Mouse (Mus musculus): Measurements from ENCODE around the gene Clcc1. TPM values are rescaled to one million over a fixed set of nuclear protein-coding genes. Genes with fewer than 3 reads are reported as not detected.
A peak's percentile ranks its signal among the peaks of the same experiment; 100 is the strongest.

Gene Clcc1
- polyA plus RNA-seq, 1 experiment from 2014 or later, result 49.7 TPM

GRCm38 (mm10) chr3:108722036-108722872 is 68.5 kb downstream of the Clcc1 start, which contains the start of gene Gpsm2:
Gene Gpsm2 (minus strand): TSS chr3:108722309.
- peak within 1 kb of the TSS; percentile 89 for H3K9ac ChIP-seq (replicated peaks)
- H3K36me3 ChIP-seq (replicated peaks; ENCODE audit: insufficient read depth, low read length), result no peaks in the 10 kb centered on the region
- no peak for TF ChIP-seq EP300 (IDR thresholded peaks at IDR 0.05; ENCODE audit: low read depth)
- H3K27ac ChIP-seq (ENCODE audit: low read depth), result peak within 1 kb of the TSS; percentile 91
- peak; percentile 96 for ATAC-seq
- WGBS (ENCODE audit: insufficient replicate concordance), result 5% methylated on average over 47 of the region's 53 CpGs
- H3K4me1 ChIP-seq (ENCODE audit: insufficient read depth), result peaks cover 28% of the 10 kb centered on the region
- H3K27me3 ChIP-seq (ENCODE audit: insufficient read depth, low read length), result no peaks in the 10 kb centered on the region
- DNase-seq, result peak; percentile 99
- H3K4me2 ChIP-seq (ENCODE audit: low read depth, low read length), result peak within 1 kb of the TSS; percentile 80
- no peaks in the 10 kb centered on the region for H3K9me3 ChIP-seq (ENCODE audit: low read length)
- H3K4me3 ChIP-seq (ENCODE audit: low read depth, low read length), result peak within 1 kb of the TSS; percentile 89

GRCm38 (mm10) chr3:108726413-108726812 is 72.7 kb downstream of the Clcc1 start:
- 70% methylated on average over 7 of the region's 7 CpGs for WGBS (ENCODE audit: insufficient replicate concordance)
- Histone ChIP-seq H3K36me3 (replicated peaks; ENCODE audit: insufficient read depth, low read length) (no peaks in the 10 kb centered on the region), H3K27ac (ENCODE audit: low read depth) (no peak overlapping the region)

GRCm38 (mm10) chr3:108727344-108727743 is 73.6 kb downstream of the Clcc1 start:
- Histone ChIP-seq H3K4me3 (ENCODE audit: low read depth, low read length) (no peak overlapping the region), H3K27me3 (ENCODE audit: insufficient read depth, low read length) (no peaks in the 10 kb centered on the region), H3K9me3 (ENCODE audit: low read length) (no peaks in the 10 kb centered on the region), H3K4me1 (ENCODE audit: insufficient read depth) (peaks cover 16% of the 10 kb centered on the region), H3K4me2 (ENCODE audit: low read depth, low read length) (no peak overlapping the region), H3K9ac (replicated peaks) (no peak overlapping the region), H3K36me3 (replicated peaks; ENCODE audit: insufficient read depth, low read length) (no peaks in the 10 kb centered on the region), H3K27ac (ENCODE audit: low read depth) (no peak overlapping the region)
- TF ChIP-seq CTCF (IDR thresholded peaks at IDR 0.05; ENCODE audit: low read depth), result no peak
- TF ChIP-seq EP300 (IDR thresholded peaks at IDR 0.05; ENCODE audit: low read depth), result no peak
- DNase-seq (no peak), ATAC-seq (no peak)

More at GRCm38 (mm10) chr3:108726413-108726812, 72.7 kb downstream of the Clcc1 start:
- no peak overlapping the region for H3K9ac ChIP-seq (replicated peaks)
- no peaks in the 10 kb centered on the region for H3K27me3 ChIP-seq (ENCODE audit: insufficient read depth, low read length)
- DNase-seq, result no peak
- H3K4me3 ChIP-seq (ENCODE audit: low read depth, low read length), result no peak overlapping the region
- H3K4me1 ChIP-seq (ENCODE audit: insufficient read depth), result peaks cover 16% of the 10 kb centered on the region
- H3K4me2 ChIP-seq (ENCODE audit: low read depth, low read length), result no peak overlapping the region
- no peak for ATAC-seq
- no peak for TF ChIP-seq EP300 (IDR thresholded peaks at IDR 0.05; ENCODE audit: low read depth)
- TF ChIP-seq CTCF (IDR thresholded peaks at IDR 0.05; ENCODE audit: low read depth), result no peak
- H3K9me3 ChIP-seq (ENCODE audit: low read length), result no peaks in the 10 kb centered on the region

GRCm38 (mm10) chr3:108727776-108728175 is 74.1 kb downstream of the Clcc1 start:
- TF ChIP-seq CTCF (IDR thresholded peaks at IDR 0.05; ENCODE audit: low read depth) (no peak), EP300 (IDR thresholded peaks at IDR 0.05; ENCODE audit: low read depth) (no peak)
- H3K27ac ChIP-seq (ENCODE audit: low read depth), result no peak overlapping the region
- H3K9me3 ChIP-seq (ENCODE audit: low read length), result no peaks in the 10 kb centered on the region
- H3K4me1 ChIP-seq (ENCODE audit: insufficient read depth), result peaks cover 11% of the 10 kb centered on the region
- DNase-seq, result no peak
- no peak overlapping the region for H3K9ac ChIP-seq (replicated peaks)
- 55% methylated on average over 3 of the region's 3 CpGs for whole genome bisulfite sequencing (ENCODE audit: insufficient replicate concordance)
- no peaks in the 10 kb centered on the region for H3K36me3 ChIP-seq (replicated peaks; ENCODE audit: insufficient read depth, low read length)
- H3K27me3 ChIP-seq (ENCODE audit: insufficient read depth, low read length), result no peaks in the 10 kb centered on the region
- no peak overlapping the region for H3K4me3 ChIP-seq (ENCODE audit: low read depth, low read length)
- ATAC-seq, result no peak
- no peak overlapping the region for H3K4me2 ChIP-seq (ENCODE audit: low read depth, low read length)

Other genes with a start within 250 kb of the Clcc1 start
- 0.18 and 0.30 TPM in 2 replicates for gene Celsr2, start 238.4 kb upstream of the Clcc1 start, polyA plus RNA-seq (2015; fragmentation: Nextera tagmentation; extraction: Ambion mirVana)
- gene Sars, start 208.7 kb upstream of the Clcc1 start, polyA plus RNA-seq (2015; fragmentation: Nextera tagmentation; extraction: Ambion mirVana), result 39.0 and 41.7 TPM in 2 replicates
- not detected in 2 replicates for gene 1700013F07Rik, start 119.8 kb upstream of the Clcc1 start, polyA plus RNA-seq (2015; fragmentation: Nextera tagmentation; extraction: Ambion mirVana)
- gene 5330417C22Rik, start 117.4 kb upstream of the Clcc1 start, polyA plus RNA-seq (2015; fragmentation: Nextera tagmentation; extraction: Ambion mirVana), result 0.59 and 0.72 TPM in 2 replicates
- gene Tmem167b, start 91.4 kb upstream of the Clcc1 start, polyA plus RNA-seq (2015; fragmentation: Nextera tagmentation; extraction: Ambion mirVana), result 11.1 and 12.6 TPM in 2 replicates
- gene Taf13, start 82.2 kb upstream of the Clcc1 start, polyA plus RNA-seq (2015; fragmentation: Nextera tagmentation; extraction: Ambion mirVana), result 14.0 and 15.5 TPM in 2 replicates
- 0.64 and 0.80 TPM in 2 replicates for gene Wdr47, start 62.6 kb upstream of the Clcc1 start, polyA plus RNA-seq (2015; fragmentation: Nextera tagmentation; extraction: Ambion mirVana)
- 18.3 and 21.6 TPM in 2 replicates for gene Gpsm2, start 68.4 kb downstream of the Clcc1 start, polyA plus RNA-seq (2015; fragmentation: Nextera tagmentation; extraction: Ambion mirVana)
- gene Aknad1, start 85.7 kb downstream of the Clcc1 start, polyA plus RNA-seq (2015; fragmentation: Nextera tagmentation; extraction: Ambion mirVana), result 0.06 and 0.13 TPM in 2 replicates
- gene Stxbp3, start 186.6 kb downstream of the Clcc1 start, polyA plus RNA-seq (2015; fragmentation: Nextera tagmentation; extraction: Ambion mirVana), result 18.1 and 19.3 TPM in 2 replicates
- gene Fndc7, start 236.1 kb downstream of the Clcc1 start, polyA plus RNA-seq (2015; fragmentation: Nextera tagmentation; extraction: Ambion mirVana), result 0.06 and 0.09 TPM in 2 replicates

Data from liver, postnatal 0 days (tissue).